Comparison of ENCODE assay signal across 20 mouse cellular contexts in genomic region chr6:148367094-148367539, GRCm38 (mm10).
DNase-seq lines count a peak whose midpoint lies in the region; ATAC-seq and TF ChIP-seq lines count a peak whose summit lies in the region.
"Had no signal": no experiment of that assay in that cellular context is flagged by ENCODE, and none has a peak within 500 bp of the region (broad histone marks: within the 10 kb centered on the region; RNA-seq: fewer than 3 reads in every experiment).

No protein-coding gene starts in this region.

- peak overlapping the region; percentile 3; the same call in 1 of the 2 replicates for H3K27ac ChIP-seq in kidney, embryonic 14.5 days (ENCODE audit: low read depth, low read length)
- H3K27ac ChIP-seq in limb, embryonic 14.5 days (replicated peaks; ENCODE audit: low read depth, low read length) = no peak overlapping the region
- H3K27ac ChIP-seq: embryonic facial prominence, embryonic 15.5 days; forebrain, embryonic 12.5 days; liver, embryonic 13.5 days; stomach, embryonic 15.5 days had no signal

- no peak for TF ChIP-seq POLR2A in brain, embryonic 14.5 days (IDR thresholded peaks at IDR 0.05; ENCODE audit: borderline replicate concordance, extremely low read depth, insufficient read depth, insufficient read length, poor library complexity, severe bottlenecking)
- no peak for TF ChIP-seq POLR2A in limb, embryonic 14.5 days (IDR thresholded peaks at IDR 0.05; ENCODE audit: borderline replicate concordance, extremely low read depth, insufficient read depth, insufficient read length)

- 5% methylated on average over 4 of the region's 4 CpGs for WGBS in kidney, embryonic 14.5 days
- 12% methylated on average over 4 of the region's 4 CpGs for WGBS in limb, embryonic 14.5 days

- H3K9ac ChIP-seq in kidney, embryonic 14.5 days (ENCODE audit: low read depth, low read length) = no peak overlapping the region
- no peak overlapping the region for H3K9ac ChIP-seq in limb, embryonic 14.5 days (ENCODE audit: low read depth, low read length, severe bottlenecking)
- H3K9ac ChIP-seq: embryonic facial prominence, embryonic 15.5 days; forebrain, embryonic 12.5 days; liver, embryonic 13.5 days; stomach, embryonic 15.5 days had no signal

- no peaks in the 10 kb centered on the region for H3K9me3 ChIP-seq in kidney, embryonic 14.5 days (ENCODE audit: control insufficient read depth, low read length)
- no peaks in the 10 kb centered on the region for H3K9me3 ChIP-seq in limb, embryonic 14.5 days (ENCODE audit: control insufficient read depth, low read length)
- H3K9me3 ChIP-seq: embryonic facial prominence, embryonic 15.5 days; forebrain, embryonic 12.5 days; G1E; liver, embryonic 13.5 days; stomach, embryonic 15.5 days had no signal

- no peaks in the 10 kb centered on the region for H3K4me1 ChIP-seq in kidney, embryonic 14.5 days (ENCODE audit: control insufficient read depth, insufficient read depth, low read length)
- H3K4me1 ChIP-seq in limb, embryonic 14.5 days (ENCODE audit: control insufficient read depth, insufficient read depth, low read length) = peaks cover 8% of the 10 kb centered on the region
- H3K4me1 ChIP-seq: embryonic facial prominence, embryonic 15.5 days; liver, embryonic 13.5 days; stomach, embryonic 15.5 days had no signal

- peak; percentile 29 for DNase-seq in embryo, embryonic 10.5 days (ENCODE audit: low spot score)
- no peak for DNase-seq in embryo, embryonic 9.5 days (ENCODE audit: extremely low spot score)
- DNase-seq in kidney, adult 11 months = no peak
- DNase-seq in brain, embryonic 14.5 days (ENCODE audit: low read depth) = peak; percentile 25
- DNase-seq in limb, embryonic 14.5 days (ENCODE audit: low spot score) = peak; percentile 40
- no peak for DNase-seq in layer of hippocampus, postnatal 14 days (ENCODE audit: low spot score in 2 of 2)
- no peak for DNase-seq in c-Kit-positive CD71-positive TER-119-positive erythroid progenitor cells, embryonic 14.5 days (ENCODE audit: low spot score)
- DNase-seq: cerebellum, adult 11-12 months; cerebellum, postnatal 25 days; heart, postnatal 14 days; kidney, postnatal 36 days; liver, embryonic 13.5 days; midbrain, embryonic 14.5 days had no signal

- H3K4me3 ChIP-seq in kidney, embryonic 14.5 days (ENCODE audit: low read length) = no peak overlapping the region
- H3K4me3 ChIP-seq in limb, embryonic 14.5 days (replicated peaks; ENCODE audit: low read length) = no peak overlapping the region
- H3K4me3 ChIP-seq: embryonic facial prominence, embryonic 15.5 days; forebrain, embryonic 12.5 days; liver, embryonic 13.5 days; stomach, embryonic 15.5 days had no signal

- no peaks in the 10 kb centered on the region for H3K36me3 ChIP-seq in kidney, embryonic 14.5 days (ENCODE audit: control insufficient read depth, insufficient read depth, low read length)
- H3K36me3 ChIP-seq in limb, embryonic 14.5 days (ENCODE audit: control insufficient read depth, insufficient read depth, low read length) = no peaks in the 10 kb centered on the region
- H3K36me3 ChIP-seq: embryonic facial prominence, embryonic 15.5 days; forebrain, embryonic 12.5 days; G1E; liver, embryonic 13.5 days; stomach, embryonic 15.5 days had no signal

- peak; percentile 79 for ATAC-seq in kidney, embryonic 14.5 days (ENCODE audit: low FRiP score, low TSS enrichment)
- peak; percentile 63; the same call in 1 of the 2 replicates for ATAC-seq in limb, embryonic 14.5 days (ENCODE audit: low FRiP score, low read depth)
- ATAC-seq: CD4-positive, CD25-positive, alpha-beta regulatory T cell, adult 4 months had no signal

- H3K27me3 ChIP-seq in kidney, embryonic 14.5 days (ENCODE audit: control insufficient read depth, insufficient read depth, low read length) = no peaks in the 10 kb centered on the region
- H3K27me3 ChIP-seq in limb, embryonic 14.5 days (ENCODE audit: control insufficient read depth, insufficient read depth, low read length) = no peaks in the 10 kb centered on the region
- H3K27me3 ChIP-seq: embryonic facial prominence, embryonic 15.5 days; forebrain, embryonic 12.5 days; liver, embryonic 13.5 days; stomach, embryonic 15.5 days had no signal

- no peak overlapping the region for H3K4me2 ChIP-seq in kidney, embryonic 14.5 days (replicated peaks; ENCODE audit: low read depth, low read length)
- no peak overlapping the region for H3K4me2 ChIP-seq in limb, embryonic 14.5 days (replicated peaks; ENCODE audit: low read depth, low read length, severe bottlenecking)
- H3K4me2 ChIP-seq: embryonic facial prominence, embryonic 15.5 days; forebrain, embryonic 12.5 days; heart, embryonic 11.5 days; liver, embryonic 13.5 days; stomach, embryonic 15.5 days had no signal

- no peak for TF ChIP-seq CTCF in brain, embryonic 14.5 days (IDR thresholded peaks at IDR 0.05; ENCODE audit: borderline replicate concordance, extremely low read depth, insufficient read depth, insufficient read length)

Comparison
In these comparisons a context has a peak if more than half of its experiments do, and no peak if none do; other contexts are left out.
1. DNase-seq: peak in embryo, embryonic 10.5 days (single experiment), brain, embryonic 14.5 days (single experiment) and limb, embryonic 14.5 days (single experiment); none in embryo, embryonic 9.5 days (single experiment), kidney, adult 11 months (single experiment), layer of hippocampus, postnatal 14 days (0 of 2) and c-Kit-positive CD71-positive TER-119-positive erythroid progenitor cells, embryonic 14.5 days (single experiment).